Mouse (Mus musculus): ENCODE results near the gene Wfdc16.
"Not testable (repeated sequence)": the region's sequence is repeated elsewhere in the genome, so short reads cannot be mapped to it uniquely, and the experiment has no call there.

Wfdc16 gene

DNA sequence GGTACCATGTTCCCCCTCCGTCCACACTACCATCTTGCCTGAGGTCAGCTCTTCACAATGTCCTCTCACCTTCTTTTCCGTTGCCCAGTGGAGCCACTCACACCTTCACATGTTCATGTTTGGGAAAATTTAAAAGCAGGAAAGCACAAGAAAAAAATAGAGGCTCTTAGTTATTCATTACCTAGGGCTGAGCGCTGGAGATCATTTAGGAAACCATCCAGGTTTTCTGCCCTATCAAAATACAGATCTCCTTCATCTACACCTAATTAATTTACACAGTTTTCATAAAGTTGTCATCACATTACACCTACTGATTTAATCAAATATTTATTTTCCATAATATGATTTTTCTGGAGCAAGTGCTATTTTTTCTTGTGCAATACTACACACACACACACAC is at the start of gene Wfdc16:
Wfdc16 (minus strand) TSS at position 101 of the 400 bp plus-strand sequence.
- DNase-seq (ENCODE audit: low spot score): no peak

DNA sequence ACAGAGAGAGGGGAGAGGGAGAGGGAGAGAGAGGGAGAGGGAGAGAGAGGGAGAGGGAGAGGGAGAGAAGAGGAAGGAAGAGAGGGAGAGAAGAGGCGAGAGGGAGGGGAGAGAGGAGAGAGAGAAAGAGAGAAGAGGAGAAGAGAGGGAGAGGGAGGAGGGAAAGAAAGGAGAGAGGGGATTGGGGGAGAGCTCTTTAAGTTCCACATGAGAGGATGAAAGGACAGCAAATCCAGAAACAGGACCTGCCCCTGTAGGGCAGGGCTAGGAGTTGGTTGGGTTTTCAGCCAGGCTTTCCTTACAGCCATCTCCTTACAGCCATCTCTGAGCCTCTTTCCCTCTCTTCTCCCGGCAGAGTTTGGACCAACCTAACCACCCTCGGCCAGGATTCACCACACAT is 46.2 kb upstream of the Wfdc16 start, which contains the start of gene Wfdc13:
Wfdc13 (plus strand) TSS at position 301 of the 400 bp plus-strand sequence.
- no peak for DNase-seq (ENCODE audit: low spot score)

DNA sequence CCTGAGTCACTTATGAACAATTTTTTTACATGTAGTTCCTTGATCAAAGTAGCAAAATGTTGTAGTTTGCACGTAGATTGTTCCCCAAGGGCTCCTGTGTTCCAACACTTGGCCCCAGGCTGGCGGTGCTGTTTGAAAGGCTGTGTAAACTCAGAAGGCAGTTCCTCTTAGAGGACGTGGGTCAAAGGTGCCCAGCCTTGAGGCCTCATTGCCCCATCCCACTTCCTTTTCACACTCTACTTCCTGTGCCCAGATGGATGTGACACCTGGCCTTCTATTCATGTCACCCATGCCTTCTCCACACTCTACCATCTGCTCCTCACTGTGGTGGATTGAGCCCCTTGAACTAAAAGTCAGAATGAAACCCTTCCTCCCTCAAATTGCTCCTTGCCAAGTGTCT is 41.3 kb upstream of the Wfdc16 start:
- DNase-seq (ENCODE audit: low spot score): no peak

DNA sequence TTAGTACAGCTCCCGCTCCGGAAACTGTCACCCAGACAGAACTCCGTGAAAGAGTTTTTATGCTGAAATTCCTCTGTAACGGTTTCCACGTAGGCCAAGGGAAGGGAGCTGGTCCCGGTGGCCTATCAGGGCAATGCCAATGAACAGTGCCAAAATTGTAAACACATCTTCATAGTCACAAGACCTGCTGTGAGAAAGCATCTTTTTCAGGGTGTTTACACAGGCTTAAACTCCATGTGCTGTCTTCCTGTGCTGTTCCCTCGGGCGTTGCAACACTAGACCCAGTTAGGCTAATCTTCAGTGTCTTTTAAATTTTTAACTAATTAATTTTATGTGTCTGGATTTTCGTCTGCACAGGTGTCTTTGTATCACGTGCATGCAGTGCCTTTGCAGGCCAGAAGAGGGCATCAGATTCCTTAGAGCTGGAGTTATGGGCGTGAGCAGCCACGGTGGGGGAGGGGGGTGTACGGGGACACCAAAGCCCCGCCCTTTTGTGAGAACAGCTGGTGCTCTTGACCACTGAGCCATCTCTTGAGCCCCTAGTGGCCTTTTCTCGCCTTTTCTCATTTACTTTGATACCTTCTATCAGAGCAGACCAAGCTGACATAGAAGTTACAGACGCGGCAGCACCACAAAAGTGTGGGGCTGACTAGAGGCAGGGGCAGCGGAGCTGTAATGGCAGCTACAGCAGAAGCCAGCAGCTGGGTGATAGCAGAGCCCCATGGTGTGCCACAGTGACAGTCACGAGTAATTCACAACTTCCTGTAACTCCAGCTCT is 40.4 kb upstream of the Wfdc16 start:
- peak; percentile 72 for DNase-seq (ENCODE audit: low spot score)

DNA sequence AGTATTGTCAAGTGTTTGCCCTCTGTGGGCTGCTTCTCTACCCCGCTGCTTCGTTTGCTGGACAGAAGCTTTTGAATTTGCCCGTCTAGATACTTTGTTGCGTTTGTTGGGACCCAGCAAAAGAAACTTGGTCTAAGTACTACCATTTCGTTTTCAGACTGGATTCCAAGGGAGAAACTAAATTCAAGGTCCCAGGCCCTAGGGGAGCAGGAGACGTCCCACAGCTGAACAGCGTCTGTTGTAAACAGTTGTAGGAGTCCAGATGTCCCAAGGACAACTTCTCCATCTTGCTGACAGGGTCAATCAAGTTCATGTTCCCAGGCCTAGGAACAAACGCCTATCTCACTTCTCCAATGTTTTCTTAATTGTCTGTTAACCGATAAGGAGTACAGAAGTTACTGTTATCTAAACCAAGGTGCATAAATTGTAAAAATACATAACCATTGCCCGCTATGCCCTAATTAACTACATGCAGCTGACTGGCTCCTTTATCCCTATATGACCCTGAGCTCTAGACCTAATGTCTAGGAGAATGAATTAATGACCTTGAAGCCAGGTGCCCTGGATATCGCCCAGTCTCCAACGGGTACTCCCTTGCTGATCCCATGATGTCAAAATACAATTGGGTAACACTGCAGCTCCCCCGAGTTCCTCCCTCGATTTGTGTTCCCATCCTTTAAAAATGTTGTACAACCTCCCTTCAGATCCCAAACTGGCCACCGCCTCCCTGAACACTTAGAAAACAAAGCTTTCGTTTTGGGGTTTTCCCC is 38.5 kb upstream of the Wfdc16 start:
- no peak for DNase-seq (ENCODE audit: low spot score)

DNA sequence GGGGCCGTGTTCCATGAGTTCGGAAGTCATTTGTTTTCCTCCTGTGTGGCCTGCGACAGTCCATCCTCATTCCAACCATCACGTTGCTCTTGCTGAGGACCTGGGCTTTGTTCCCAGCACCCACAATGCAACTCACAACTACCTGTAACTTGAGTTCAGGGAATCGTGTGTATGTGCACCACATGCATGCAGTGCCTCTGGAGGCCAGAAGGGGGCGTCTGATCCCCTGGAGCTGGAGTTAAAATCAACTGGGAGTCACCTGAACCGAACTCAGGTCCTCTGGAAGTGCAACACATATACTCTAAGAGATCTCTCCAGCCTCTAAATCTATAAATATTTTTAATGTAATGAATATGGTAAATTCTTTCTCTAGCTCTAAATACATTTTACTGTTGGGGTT is 37.5 kb upstream of the Wfdc16 start:
- no peak for DNase-seq (ENCODE audit: low spot score)

DNA sequence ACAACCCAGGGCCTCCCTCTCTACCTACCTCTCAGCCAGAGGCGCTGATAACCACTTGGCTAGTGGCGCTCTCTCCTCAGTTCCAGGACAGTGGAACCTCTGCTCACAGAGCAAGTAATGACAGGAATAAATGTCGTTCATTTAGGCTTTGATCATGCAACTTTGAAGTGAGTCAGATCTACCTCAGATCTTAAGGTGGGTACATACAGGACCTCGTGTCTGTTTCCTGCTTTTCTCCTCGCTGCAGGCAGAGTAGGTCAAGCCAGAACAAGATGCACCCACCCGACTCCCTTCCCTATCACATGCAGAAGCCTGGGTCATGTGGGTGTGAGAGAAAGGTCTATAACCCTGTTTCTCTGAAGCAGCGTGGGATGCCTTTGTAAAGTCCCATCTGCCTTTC is 35.4 kb upstream of the Wfdc16 start, which contains the start of gene Wfdc11:
Wfdc11 (minus strand) TSS at position 101 of the 400 bp plus-strand sequence.
- no peak for DNase-seq (ENCODE audit: low spot score)

DNA sequence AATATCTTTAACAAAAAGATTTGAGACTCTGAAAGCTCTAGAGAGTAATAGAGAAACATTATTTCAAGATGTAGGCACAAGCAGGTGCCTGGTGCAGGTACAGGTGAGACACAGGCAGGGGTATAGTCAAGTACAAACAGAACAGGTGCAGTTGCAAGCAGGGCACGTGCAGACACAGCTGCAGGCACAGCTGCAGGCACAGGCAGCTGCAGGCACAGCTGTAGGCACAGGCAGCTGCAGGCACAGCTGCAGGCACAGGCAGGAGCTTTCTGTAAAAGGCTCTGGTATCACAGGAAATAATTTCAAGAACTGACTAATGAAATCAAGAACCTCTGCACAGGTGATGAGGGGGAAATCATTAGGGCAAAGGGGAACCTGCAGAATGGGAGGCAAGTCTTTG is 32.3 kb upstream of the Wfdc16 start:
- no peak for DNase-seq (ENCODE audit: low spot score)

DNA sequence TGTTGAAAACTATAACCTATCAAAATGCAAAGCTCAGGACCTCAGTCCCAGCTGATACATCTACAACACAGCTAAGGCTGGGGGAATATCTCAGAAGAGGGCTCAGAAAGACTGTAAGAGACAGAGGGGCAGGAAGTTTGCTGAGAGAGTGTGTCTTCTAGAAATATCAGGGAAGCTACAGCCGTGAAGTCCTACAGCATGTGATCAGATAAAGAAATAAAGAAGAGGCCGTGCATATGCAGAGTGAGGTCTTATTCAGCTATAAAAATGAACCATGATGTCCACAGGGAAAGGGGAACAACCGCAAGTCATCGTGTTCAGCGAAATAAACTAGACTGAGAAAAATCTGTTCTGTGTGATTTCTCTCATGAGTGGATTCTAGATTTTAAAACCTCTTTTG is 31.7 kb upstream of the Wfdc16 start:
- no peak for DNase-seq (ENCODE audit: low spot score)

DNA sequence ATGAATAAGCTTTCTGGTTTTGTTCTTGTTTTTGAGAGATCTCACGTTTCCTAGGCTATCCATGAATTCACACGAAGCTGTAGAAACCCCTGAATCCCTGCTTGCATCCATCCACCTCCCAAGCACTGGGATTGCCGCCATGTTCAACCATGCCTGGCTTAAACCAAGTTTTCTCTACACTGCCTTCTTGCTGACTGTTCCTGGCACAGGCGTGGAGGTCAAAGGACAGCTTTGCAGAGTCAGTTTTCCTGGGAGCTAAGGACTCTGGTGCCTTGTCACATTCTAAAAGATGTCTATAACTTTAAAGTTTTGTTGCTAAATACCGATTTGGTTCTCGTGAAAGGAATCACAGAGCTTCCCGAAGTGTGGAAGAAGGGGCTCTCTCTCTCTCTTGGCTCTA is 26.3 kb upstream of the Wfdc16 start:
- no peak for DNase-seq (ENCODE audit: low spot score)

DNA sequence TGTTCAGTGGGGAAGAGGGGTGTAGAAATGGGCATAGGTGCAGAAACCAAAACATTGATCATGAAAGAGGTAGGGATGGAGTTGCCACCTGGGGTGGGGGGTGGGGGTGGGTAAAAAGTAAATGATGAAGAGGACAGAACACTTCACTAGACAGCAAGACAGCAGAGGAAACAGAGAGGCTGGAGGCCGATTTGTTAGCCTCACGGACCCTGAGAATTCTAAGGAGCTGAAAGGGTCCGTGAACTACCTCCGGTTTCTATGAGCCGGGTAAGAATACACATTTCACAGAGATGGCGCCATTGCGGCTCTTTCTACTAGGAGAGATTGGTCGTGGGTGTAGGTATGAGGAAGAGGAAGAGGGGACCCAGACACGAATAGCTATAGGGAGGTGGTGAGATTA is 17.9 kb upstream of the Wfdc16 start, which contains the start of gene Wfdc9:
Wfdc9 (minus strand) TSS at position 101 of the 400 bp plus-strand sequence.
- no peak for DNase-seq (ENCODE audit: low spot score)

DNA sequence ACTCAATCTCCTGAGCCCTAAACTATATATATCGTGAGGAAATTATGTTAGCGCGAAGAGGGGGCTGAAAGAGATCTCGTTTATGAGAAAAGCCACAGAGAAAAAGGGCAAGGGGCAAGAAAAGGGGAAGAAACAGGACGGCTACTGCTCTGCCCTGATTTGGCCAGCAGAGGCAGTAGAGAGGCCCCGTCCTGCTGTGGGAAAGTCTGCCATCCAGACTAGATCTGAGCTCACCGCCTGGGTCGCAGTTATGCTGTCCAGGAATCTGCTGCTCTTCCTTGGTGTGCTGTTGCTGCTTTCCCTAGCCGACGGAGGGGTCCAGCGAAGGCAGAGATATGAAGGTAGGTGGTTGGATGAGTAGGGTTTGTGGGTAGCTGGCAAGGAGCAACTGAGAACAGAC is 17.3 kb upstream of the Wfdc16 start, which contains the start of gene Wfdc10:
Wfdc10 (plus strand) TSS at position 189 of the 400 bp plus-strand sequence.
- peak; percentile 71 for DNase-seq (ENCODE audit: low spot score)

DNA sequence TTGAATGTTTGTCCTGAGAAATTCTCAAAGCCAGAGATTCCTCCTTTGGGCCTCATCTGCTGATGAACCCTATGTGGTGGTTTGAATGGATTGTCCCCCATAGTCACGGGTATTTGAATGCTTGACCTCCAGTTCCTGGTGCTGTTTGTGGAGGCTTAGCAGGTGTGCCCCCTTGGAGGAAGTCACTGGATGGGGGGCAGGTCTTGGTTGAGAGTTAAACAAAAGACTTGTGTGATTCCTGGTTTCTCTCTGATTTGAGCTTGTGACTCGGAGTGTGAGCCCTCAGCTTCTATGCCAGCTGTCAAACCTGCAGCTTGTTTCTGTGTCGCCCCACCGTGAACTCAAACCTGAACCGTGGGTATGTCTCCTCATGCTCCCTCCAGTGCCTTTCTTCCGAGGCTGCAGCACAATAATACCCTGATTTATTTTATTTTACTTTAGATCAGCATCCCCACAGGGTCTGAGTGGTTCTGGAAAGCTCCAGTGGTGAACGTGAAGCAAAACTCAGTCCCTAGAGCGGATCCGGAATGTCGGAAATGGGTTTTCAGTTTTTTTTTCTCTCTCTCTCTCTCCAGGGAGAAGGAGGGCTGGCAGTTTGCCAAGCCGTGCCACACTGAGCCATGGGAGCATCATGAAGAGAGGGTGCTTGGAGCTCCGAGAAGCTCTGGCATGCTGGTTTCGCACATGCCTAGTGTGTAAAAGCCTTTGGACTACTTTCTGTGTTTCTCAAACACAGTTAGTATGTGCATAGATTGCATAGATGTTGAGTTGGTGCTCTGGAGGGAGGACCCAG is 3.5 kb upstream of the Wfdc16 start:
- DNase-seq (ENCODE audit: low spot score): no peak

DNA sequence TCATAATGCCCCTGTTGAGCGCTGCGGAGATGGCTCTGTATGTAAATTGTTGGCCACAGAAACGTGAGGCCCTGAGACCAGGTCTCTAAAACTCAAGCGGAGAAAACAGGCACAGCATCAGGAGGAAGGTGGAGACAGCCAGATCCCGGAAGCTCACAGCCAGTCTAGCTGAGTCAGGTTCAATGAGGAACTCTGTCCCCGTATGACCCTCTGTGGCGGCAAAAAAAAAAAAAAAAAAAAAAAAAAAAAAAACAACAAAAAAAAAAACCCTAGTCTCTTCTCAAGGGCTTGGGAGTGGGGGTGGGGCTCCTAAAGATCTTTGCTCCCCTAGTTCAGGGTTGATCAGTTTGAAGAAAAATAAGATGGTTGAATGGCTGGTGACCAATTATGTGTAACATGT is 2.5 kb upstream of the Wfdc16 start:
- DNase-seq (ENCODE audit: low spot score): peak; percentile 2

DNA sequence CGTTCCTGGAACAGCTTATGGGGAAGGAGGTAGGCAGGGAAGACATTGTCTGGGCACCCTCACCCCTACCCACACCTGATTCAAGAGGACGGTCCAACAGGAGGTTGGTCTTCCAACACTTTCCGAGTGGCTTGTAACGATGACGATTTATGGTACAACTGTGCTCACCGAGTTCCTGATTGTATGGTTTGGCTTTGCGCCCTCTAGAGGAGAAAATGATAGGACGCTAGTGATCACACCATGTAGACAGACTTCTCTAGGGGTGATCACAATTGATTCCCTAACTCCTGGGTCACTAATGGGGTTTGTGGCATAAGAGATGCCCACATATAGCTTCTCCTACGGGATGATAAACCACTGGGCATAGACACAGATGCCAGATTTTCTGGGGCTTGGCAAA is 3.3 kb downstream of the Wfdc16 start:
- DNase-seq (ENCODE audit: low spot score): peak; percentile 16

DNA sequence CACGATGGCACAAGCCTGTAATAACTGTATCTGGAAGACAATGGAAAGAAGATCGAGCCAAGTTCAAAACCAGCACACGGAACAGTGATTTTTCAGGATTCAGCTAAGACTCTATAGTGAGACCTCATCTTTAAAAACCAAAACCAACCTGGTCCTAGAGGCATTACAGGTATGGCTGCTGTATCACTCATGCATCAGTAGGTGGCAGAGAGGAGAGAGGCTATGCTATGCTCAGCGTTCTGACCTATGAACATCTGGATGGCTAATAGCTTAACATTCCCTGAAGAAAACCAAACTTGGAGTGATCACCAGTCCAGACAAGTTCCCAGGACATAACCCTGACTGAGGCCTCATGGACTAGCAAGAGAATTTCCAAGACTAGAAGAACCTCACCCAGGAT is 16.8 kb downstream of the Wfdc16 start:
- no peak for DNase-seq (ENCODE audit: low spot score)

DNA sequence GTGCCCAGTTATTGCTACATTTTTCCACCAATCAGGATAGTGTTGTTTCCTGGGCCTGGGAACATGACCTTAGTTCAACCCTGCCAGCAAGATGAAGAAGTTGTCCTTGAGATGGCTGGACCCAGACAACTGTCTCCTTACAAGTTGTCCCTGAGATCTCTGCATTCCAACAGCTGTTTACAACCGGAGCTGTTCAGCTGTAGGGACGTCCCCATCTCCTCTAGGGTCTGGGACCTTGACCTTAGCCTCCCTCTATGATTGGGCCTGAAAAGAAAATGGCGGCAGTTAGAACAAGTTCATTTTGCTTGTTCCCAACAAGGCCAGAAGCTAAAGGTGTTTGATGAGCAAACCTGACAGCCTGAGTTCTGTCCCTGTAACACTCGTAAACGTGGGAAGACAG is 19.5 kb downstream of the Wfdc16 start:
- no peak for DNase-seq (ENCODE audit: low spot score)

DNA sequence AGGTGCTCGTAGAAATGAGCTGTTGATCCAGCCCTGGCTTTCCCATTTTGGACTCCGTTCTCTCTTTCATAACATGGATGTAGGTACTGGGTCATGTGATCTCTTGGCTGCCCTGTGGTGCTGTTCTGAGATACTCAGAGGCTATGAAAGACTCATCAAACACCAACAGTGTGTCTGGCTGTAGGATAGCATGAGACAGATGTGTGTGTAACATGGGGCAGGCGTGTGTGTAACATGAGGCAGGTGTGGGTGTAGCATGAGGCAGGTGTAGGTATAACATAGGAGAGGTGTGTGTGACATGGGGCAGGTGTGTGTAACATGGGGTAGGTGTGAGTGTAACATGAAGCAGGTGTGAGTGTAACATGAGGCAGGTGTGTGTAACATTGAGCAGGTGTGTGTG is 23.2 kb downstream of the Wfdc16 start:
- no peak for DNase-seq (ENCODE audit: low spot score)

DNA sequence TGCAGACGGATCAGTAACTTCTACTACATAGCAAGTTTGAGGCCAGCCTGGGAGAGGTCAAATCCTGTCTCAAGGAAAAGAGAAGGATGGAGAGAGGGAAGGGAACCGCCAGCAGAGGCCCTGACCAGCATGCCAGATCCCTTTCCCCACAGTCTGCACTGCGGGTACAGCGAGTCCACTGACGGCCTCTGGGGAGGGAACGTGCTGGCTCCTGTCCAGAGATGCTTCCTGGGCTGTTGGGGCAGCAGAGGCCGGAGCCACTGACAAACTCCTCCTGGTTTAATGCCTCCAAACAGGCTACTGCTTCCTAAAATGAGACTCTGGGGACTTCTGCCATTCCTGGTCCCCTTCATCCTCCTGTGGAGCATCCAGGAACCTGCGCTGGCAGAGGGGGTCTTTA is 25.1 kb downstream of the Wfdc16 start, which contains the start of the genes Wfdc6b and Wfdc8:
Wfdc6b (plus strand) TSS at position 52 of the 400 bp plus-strand sequence.
Wfdc8 (minus strand) TSS at position 156 of the 400 bp plus-strand sequence.
- DNase-seq (ENCODE audit: low spot score): not testable (repeated sequence)

DNA sequence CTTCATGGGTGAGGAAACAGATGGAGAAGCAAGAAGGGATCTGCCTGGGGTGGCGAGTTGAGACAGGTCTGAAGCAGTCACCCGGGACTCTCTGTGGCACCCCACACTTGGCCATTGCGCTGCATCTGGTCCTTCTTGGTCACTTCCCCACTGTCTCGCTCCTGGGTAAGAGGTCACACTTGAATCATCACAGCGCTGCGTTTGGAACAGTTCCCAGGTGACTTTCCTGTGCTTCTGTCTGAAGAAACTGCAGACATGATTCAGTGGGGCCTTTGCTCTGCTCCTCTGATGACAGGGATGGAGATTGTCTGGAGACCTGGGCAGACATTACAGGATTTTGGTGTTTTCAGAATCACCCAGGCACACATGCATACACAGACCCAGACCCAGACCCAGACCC is 29.8 kb downstream of the Wfdc16 start:
- DNase-seq (ENCODE audit: low spot score): no peak

DNA sequence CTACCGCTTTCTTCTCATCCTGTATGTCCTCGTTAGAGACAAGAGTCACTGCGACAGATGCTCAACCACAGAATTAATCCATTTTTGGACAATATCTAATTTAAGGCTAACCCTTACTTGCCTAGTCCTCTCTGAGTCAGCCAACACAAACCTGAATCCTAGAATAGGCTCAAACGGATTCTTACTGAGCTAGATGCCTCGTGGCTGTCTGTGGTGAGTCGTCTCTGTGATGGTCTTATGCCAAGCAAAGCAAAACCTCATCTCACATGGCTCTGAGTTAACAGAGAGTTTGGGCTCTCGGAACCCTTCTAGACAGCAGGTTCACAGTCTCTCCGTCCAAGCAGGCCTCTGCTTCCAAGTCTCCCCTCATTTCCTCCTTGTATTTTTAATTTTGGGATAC is 34.2 kb downstream of the Wfdc16 start:
- DNase-seq (ENCODE audit: low spot score): no peak

DNA sequence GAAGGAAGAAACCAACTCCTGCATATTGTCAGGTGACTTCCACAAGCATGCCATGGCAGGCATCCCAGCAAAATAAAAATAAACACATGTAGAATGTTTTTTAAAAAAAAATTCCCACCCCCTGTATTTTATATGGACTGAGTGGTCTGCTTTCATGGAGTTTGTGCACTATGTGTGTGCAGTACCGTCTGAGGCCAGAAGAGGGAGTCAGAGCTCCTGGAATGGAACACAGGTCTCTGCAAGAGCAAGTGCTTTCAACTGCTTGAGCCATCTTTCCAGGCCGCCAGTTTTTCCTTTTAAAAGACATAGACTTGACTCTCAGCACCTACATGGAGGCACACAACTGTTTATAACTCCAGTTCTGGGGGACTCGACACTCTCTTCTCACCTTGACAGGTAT is 35.1 kb downstream of the Wfdc16 start:
- no peak for DNase-seq (ENCODE audit: low spot score)
